Mouse (Mus musculus) embryo, embryonic 10 days (tissue): ENCODE data around the gene Tmem131.

Experiments
- DNase-seq: peaks from one replicate; pipeline ENCODE4 v3.0.0-alpha.2; 2015; ENCODE audit warnings: low spot score

The Tmem131 gene

DNA sequence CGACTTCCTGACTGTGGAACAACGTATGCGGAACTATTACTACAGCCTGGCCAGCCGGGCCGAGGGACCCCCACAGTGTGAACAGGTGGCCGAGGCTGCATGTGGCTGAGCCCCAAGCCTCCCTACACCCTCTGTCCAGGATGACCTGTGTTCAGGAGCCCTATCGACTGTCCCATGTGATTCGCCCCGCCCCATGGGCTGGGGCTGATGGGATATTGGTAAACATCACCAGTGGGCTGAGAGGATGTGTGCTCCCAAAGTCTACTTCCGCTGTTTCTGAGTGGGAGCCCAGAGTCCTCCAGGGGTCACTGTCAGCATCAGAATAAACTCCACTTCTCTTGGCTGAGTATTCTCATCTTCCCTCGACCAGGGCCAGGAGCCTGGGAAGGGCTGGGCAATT is 161.0 kb downstream of the Tmem131 start:
- no peak for DNase-seq

DNA sequence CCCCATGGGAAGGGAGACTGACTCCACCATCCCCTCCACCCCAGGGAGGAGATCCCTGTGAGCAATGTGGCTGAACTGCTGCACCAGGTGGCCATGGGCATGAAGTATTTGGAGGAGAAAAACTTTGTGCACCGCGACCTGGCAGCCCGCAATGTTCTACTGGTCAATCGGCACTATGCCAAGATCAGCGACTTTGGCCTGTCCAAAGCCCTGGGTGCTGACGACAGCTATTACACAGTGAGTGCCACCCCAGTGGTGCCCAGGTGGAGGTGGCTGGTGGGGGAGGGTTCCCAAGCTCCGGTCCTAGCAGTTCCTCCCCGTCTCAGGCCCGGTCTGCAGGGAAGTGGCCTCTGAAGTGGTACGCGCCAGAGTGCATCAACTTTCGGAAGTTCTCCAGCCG is 162.7 kb downstream of the Tmem131 start:
- no peak for DNase-seq

DNA sequence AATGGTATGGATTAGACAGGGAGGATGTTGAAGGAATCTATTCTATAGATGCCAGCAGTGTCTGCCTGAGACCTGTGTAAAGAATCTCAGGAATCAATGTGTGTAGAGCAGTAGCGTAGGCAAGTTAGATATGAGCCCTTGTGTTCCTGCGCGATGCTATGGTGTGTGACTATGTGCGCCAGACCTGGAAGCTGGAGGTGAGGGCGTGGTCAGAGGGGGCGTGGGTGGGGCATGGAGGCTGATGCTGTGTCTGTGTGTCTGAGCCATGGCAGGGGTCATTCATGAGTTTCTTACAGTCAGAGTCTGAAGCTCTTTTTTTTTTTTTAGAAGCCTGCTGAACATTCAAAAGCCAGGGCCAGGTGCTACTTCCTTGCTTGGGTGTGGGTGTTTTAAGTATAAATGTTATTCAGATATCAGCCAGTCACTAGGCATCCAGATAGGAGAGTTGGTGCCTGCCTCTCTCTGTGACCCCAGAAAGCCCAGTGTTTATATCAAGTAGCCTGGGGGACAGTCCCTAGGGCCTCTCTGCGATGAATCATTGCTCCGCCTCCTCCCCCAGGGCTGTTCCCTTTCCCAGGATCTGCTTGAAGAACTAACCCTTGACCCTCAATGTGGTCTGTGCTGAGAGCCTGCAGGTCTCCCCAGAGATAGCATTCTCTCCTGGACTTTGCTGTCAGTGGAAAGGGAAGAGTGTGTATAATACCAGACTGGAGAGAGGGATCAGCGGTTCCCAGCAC is 171.1 kb downstream of the Tmem131 start:
- DNase-seq, result no peak

DNA sequence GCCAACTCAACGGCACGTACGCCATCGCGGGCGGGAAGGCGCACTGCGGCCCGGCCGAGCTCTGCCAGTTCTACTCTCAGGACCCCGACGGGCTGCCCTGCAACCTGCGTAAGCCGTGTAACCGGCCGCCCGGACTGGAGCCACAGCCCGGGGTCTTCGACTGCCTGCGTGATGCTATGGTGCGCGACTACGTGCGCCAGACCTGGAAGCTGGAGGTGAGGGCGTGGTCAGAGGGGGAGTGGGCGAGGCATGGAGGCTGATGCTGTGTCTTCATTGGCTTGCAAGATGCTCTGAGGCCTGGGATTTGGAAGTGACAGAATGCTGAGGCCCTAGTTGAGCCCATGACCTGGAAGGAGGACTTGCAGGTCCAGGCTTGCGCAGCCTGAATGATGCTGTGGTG is 172.5 kb downstream of the Tmem131 start:
- DNase-seq, result peak; percentile 49

DNA sequence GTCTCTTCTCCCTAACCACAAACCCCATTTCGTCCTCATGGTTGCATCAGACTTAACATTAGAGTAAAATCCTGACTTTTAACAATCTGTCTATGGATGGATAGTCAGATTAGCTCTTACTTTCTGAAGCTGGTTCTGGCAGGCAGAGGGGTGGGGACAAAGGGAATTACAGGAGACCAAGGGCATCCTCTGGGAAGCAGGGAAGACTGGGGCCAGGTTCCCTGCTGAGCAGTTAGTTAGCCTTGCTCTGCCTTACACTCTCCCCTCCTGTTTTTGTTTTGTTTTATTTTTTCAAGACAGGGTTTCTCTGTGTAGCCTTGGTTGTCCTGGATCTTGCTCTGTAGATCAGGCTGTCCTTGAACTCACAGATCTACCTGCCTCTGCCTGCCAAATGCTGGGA is 173.5 kb downstream of the Tmem131 start:
- DNase-seq, result no peak

DNA sequence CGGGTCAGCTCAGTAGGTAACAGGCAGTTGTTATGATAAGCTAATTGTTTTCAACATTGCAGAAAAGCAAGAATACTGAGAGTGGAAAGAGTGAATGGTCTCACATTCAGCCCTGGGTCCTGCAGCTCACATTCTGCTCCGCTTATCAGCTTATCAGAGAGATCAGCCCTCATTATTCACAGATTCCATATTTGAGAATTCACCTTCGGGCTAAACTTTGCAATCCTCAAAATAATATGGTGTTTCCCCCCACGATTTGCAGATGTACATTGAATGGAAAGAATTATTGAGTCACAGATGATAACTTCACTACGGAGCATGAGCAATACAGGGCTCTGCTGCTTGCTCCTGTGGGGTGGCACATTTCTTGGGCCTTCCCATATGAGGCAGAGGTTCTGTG is 174.7 kb downstream of the Tmem131 start:
- DNase-seq, result no peak

DNA sequence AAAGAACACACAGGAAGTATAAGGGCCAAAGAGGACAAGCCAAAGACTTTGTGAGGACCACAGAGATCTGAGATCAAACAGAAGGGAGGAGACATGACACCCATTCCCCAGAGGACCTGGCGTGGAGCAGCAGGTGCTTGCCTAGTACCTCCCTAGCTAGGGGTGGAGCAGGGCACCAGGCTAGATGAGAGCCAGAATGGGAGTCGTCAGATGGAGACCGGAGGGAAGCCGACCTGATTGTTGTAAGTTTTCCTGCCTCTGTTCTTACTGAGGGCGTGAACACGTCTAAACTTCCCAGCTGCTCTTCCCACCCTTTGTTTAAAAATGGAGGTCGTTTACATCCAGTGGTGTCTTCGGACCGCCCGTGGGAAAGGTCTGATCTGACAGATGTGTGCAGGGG is 176.1 kb downstream of the Tmem131 start:
- no peak for DNase-seq

DNA sequence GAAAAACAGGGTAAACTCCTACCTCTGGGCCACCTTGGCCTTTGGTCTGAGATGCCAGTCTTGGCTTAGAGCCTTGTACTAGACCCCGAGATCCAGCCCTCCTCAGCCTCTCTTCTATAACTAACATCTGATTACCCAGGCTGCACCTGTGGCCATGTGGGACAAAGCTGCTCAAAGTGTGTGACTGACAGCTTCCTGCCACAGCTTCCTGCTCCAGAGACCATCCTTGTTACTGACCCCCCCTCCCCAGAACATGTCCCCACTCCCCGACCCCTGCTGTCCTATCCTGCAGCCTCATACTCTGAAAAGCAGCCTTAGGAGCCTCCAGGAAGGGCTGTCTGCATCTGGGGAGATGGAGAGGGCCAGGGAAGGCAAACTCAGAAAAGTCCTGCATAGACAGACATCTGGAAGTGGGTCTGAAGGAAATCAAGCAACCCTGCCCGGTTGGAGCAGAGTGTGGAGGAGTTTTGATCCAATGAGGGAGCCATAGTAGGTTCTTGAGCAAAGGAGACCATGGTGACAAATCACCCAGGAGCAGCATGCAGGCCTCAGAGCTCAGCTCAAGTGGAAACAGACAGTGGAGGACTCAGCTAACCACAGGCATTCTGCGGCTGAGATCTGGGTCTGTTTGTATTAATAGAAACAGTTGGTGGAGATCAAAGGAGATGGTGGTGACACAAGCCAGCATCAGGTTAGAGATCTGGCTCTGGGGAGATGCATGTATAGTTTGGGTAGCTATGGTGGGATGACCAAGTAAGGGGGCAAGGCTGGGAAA is 176.8 kb downstream of the Tmem131 start:
- DNase-seq, result no peak

DNA sequence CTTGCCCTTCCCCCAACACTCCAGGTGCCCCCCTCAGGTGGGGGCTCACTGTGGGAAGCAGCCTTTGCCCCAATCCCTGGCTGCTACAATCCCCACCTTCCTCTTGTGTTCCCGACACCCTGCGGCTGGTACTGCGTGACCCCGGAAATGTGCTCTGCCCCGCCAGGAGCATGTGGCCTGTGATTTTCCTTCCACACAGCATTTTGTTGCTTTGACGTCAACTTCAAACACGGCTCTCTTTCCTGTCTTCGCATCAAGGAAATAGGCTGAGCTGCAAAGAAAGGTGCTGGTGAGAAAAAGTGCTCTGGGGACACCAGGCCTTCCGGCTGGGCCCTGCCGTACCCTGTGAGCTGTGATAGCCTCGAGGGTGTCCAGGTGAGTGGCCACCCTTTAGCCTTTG is 181.9 kb downstream of the Tmem131 start, which contains the start of gene Zap70:
Gene Zap70 (plus strand): TSS at position 231 of the 400 bp plus-strand sequence.
- no peak for DNase-seq

DNA sequence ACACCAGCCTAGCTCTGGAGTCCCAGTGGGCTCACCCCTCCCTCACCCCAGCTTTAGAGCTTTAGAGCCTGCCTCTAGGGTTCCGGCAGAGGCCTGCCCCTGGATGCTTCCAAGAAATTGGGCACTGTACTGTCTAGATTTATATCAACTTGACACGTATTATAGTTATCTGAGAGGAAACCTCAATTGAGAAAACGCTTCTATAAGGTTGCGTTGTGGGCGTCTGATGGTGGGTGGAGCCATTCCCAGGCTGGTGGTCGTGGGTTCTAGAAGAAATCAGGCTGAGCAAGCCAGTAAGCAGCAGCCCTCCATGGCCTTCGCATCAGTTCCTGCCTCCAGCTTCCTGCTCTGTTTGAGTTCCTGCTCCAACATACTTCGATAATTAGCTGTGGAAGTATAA is 182.4 kb downstream of the Tmem131 start:
- no peak for DNase-seq

DNA sequence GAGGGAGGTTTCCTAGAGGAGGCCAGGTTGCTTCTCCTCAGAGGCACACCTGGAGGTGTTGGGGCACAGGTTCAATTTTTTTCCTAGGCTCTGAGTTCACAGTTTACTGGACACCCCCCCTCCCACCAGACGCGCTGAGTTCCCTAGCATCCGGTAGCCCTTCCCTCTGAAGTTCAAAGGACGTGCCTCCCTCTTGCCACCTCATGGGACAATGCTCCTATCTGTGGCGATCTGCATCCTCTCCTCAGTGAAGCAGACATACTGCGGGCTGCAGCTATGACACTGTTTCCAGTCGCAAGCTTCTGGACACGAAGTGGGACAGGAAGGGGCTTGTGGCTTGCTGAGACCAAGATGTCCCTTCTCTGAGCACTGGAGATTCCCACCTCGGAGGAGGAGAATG is 183.1 kb downstream of the Tmem131 start:
- no peak for DNase-seq

DNA sequence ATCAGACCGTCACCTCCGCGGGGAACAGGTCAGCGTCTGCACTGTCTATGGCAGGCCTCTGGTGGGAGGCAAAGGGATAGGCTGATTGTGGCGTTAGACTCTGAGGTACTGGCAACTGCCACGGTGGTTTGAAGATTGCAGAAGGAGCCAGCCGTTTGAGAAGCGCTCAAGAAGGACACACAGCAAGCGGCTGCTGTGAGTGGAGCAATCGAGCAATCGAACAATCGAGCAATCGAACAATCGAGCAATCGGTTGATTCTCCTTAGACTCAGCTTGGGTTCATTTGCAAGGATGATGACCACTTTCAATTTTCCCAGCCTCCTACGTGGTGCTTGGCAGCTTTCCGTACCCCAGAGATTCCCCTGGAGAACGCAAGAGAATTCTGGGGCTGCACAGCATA is 184.4 kb downstream of the Tmem131 start:
- DNase-seq, result no peak

DNA sequence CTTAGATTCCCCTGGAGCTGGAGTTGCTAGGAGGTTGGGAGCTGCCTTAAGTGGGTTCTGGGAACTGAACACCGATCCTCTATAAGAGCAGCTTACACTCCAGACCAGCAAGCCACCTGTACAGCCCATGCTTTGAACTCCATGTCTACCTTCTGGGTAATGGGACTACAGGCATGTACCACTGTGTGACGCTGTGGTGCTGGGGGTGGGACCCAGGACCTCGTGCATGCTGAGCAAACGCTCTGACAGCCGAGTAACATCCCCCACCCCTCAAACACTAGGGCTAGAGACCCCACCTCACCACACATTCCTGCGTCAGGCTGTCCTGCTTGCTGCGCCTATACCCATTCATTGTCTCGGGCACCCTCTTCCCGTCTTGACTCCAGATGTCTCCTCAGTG is 184.9 kb downstream of the Tmem131 start:
- no peak for DNase-seq

DNA sequence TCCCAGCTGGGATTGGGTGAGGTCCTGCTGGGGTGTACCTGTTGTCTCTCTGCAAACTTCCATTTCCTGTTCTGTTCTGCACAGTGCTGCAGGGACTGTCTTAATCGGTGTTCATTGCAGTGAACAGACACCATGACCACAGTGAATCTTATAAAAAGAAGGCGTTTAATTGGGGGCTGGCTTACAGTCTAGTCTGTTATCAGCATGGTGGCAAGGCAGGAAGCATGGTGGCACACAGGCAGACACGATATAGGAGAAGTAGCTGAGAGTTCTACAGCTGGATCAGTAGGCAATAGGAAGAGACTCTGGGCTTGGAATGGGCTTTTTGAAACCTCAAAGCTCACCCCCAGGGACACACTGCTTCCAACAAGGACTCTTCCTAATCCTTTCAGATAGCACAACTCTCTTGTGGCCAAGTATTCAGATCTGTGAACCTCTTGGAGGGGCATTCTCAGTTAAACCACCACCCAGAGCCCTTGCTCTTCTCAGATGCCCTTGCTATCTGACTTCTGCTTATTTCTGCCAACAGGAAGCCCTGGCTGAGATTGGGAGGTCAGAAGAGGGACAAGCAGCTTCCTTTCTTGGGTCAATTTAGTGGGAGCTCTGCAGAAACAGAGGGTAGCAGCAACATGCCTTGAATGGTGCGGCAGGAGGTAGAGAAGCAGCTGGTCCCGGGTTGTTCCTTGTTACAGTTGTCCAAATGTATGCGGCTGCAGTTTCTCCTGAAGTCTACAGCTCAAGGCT is 189.4 kb downstream of the Tmem131 start:
- no peak for DNase-seq

DNA sequence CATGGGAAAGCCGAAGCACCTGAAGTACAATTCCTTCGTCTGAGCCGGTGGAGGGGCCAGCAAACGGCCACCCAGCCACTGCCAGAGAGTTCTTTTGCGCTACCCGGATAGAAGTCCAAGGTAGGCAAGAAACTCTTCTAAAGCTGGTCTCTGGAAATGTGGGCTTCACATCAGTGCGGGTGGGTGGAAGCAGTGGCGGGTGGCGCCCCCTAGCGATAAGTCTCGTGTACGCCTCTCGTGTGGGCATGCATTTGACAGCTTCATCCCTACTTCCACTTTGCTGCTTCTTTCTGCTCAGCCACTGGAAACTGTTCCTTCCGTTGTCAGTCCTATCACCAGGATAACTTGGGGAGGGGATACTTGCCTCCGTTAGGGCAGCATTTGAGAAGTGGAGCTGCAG is 197.0 kb downstream of the Tmem131 start:
- DNase-seq, result peak; percentile 76

DNA sequence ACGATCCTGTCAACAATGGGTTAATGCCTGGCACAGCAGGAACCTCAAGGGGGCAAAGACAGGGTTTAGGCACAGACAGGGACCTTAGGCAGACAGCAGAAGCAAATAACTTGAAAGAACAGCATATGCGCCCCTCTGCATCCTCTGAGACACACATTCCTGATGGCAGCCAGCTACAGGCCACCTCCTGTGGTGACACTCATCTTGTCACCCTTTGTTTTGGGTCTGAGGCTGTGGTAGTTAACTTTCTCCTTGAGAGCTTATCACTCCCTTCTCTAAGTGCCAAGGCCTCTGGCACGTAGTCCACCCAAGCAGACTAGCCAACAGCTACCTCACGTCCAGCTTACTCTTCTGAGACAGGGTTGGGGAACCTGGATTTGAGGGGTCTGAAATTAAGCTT is 197.8 kb downstream of the Tmem131 start:
- DNase-seq, result no peak

DNA sequence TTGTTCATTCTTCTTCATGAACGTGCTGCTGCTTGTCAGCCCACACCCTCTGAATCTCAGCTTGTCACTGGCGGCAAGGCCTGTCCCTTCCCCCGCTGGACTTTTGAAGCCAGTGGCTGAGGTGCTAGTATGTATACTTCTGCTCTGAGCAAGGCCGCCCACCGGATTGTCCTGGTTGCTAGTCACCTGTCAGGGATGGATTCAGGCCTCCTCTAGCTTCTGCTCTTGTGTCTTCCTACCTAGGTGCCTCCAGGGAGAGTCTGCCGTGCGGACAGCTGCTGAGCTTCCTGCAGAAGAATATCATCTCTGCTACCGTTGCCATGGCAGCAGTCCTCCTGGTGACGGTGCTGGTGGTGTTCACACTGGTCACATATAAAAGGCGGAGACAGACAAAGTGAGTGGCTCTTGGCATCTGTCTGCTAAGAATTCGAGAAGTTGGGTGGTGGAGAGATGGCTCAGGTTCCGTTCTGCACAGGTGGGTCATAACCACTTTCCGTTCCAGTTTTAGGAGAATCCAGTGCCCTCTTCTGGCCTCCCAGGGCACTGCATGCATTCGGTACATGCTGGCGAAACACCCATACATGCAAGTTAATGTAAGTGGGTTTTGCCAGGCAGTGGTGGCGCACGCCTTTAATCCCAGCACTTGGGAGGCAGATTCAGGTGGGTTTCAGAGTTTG is 199.1 kb downstream of the Tmem131 start:
- DNase-seq, result peak; percentile 79

DNA sequence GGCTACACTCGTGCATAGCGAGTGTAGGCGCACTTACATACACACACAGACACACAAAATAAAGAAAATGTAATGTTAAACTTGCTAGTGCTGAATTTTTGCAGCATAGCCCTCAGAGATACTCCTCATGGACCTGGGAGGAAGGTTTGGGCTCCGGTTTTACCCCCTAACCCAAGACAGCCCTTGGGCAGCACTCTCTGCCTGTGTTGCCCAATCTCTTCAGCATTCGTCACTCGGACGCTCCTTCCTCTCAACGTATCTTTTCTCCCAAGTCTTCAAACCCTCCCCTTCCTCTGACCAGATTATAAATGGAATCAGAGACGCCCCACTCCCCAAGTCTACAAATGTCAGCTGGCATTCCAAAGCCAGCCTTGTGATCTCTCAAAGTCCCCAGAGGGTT is 200.4 kb downstream of the Tmem131 start:
- no peak for DNase-seq
